Mouse (Mus musculus) heart, embryonic 10.5 days (tissue): ENCODE measurements around the gene Car12. TPM values are rescaled to one million over a fixed set of nuclear protein-coding genes. Genes with fewer than 3 reads are reported as not detected.
"Not testable (repeated sequence)": the region's sequence is repeated elsewhere in the genome, so short reads cannot be mapped to it uniquely, and the experiment has no call there.

Experiments
- DNase-seq: peaks from one replicate; pipeline ENCODE4 v3.0.0-alpha.2; 2017; ENCODE audit warnings: low spot score
- H3K27ac ChIP-seq: fragments of 300-500 bp; sonication (generic); 2 replicates; pipeline ENCODE4 v1.5.1; 2016; ENCODE audit warnings: mild to moderate bottlenecking
- H3K27me3 ChIP-seq: fragments of 300-500 bp; sonication (generic); 2 replicates; pipeline ENCODE4 v1.6.1; 2016; ENCODE audit warnings: mild to moderate bottlenecking; ENCODE audit not compliant: poor library complexity, insufficient read depth, severe bottlenecking
- H3K36me3 ChIP-seq: fragments of 300-500 bp; sonication (generic); 2 replicates; pipeline ENCODE4 v1.6.1; 2016; ENCODE audit warnings: mild to moderate bottlenecking, moderate library complexity
- H3K4me1 ChIP-seq: fragments of 300-500 bp; sonication (generic); 2 replicates; pipeline ENCODE4 v1.6.1; 2016; ENCODE audit warnings: mild to moderate bottlenecking
- H3K4me3 ChIP-seq: fragments of 300-500 bp; sonication (generic); 2 replicates; pipeline ENCODE4 v1.5.1; 2016; ENCODE audit warnings: mild to moderate bottlenecking, moderate library complexity
- H3K9me3 ChIP-seq: fragments of 300-500 bp; sonication (generic); 2 replicates; pipeline ENCODE4 v1.6.1; 2016; ENCODE audit warnings: mild to moderate bottlenecking, moderate library complexity
- WGBS: fragments of 180-500 bp; shearing (Covaris S2); methylation state at CpG from one replicate; pipeline ENCODE4 v1.1.7; 2016; 5-methylcytosine and 5-hydroxymethylcytosine counted together
- polyA plus RNA-seq: library from polyadenylated mRNA; unstranded; fragments of >200 nt; fragmentation: Nextera tagmentation; extraction: Ambion mirVana; gene quantifications from 2 replicates; pipeline ENCODE4 v1.2.1, GENCODE M21; 2016

The Car12 gene
- polyA plus RNA-seq, 1 experiment from 2014 or later = 1.3 TPM

GRCm38 (mm10) chr9:66801947-66802346 is 88.5 kb downstream of the Car12 start:
- DNase-seq = no peak
- Histone ChIP-seq H3K4me3 (peak overlapping the region; percentile 42), H3K9me3 (no peaks in the 10 kb centered on the region), H3K4me1 (peaks cover 12% of the 10 kb centered on the region), H3K36me3 (no peaks in the 10 kb centered on the region), H3K27me3 (peaks cover 32% of the 10 kb centered on the region), H3K27ac (peak overlapping the region; percentile 29; the same call in 1 of the 2 replicates)
- 36% methylated on average over 12 of the region's 12 CpGs for WGBS

GRCm38 (mm10) chr9:66805951-66806350 is 92.5 kb downstream of the Car12 start:
- WGBS = 2% methylated on average over 31 of the region's 37 CpGs
- H3K27me3 ChIP-seq = peaks cover 45% of the 10 kb centered on the region
- H3K4me3 ChIP-seq = peak overlapping the region; percentile 49

GRCm38 (mm10) chr9:66813392-66813791 is 99.9 kb downstream of the Car12 start:
- 21% methylated on average over 2 of the region's 2 CpGs for WGBS

More at GRCm38 (mm10) chr9:66805951-66806350, 92.5 kb downstream of the Car12 start:
- H3K27ac ChIP-seq, H3K9me3 ChIP-seq, DNase-seq, H3K36me3 ChIP-seq: not testable (repeated sequence)
- H3K4me1 ChIP-seq = peaks cover 12% of the 10 kb centered on the region

More at GRCm38 (mm10) chr9:66813392-66813791, 99.9 kb downstream of the Car12 start:
- H3K4me3 ChIP-seq = no peak overlapping the region
- no peaks in the 10 kb centered on the region for H3K27me3 ChIP-seq
- no peak for DNase-seq
- no peaks in the 10 kb centered on the region for H3K36me3 ChIP-seq
- no peaks in the 10 kb centered on the region for H3K9me3 ChIP-seq
- H3K27ac ChIP-seq = no peak overlapping the region
- no peaks in the 10 kb centered on the region for H3K4me1 ChIP-seq

Other genes with a start within 250 kb of the Car12 start
- 38.9 and 70.4 TPM in 2 replicates for gene Fbxl22, start 199.1 kb upstream of the Car12 start, polyA plus RNA-seq
- 46.7 TPM in 2 replicates for gene Usp3, start 120.5 kb upstream of the Car12 start, polyA plus RNA-seq
- gene Aph1b, start 81.8 kb downstream of the Car12 start, polyA plus RNA-seq = 7.7 and 7.9 TPM in 2 replicates
- gene Gm10647, start 83.4 kb downstream of the Car12 start, polyA plus RNA-seq = 0.53 and 0.69 TPM in 2 replicates
- gene Aph1c, start 121.0 kb downstream of the Car12 start, polyA plus RNA-seq = 1.5 and 2.4 TPM in 2 replicates
- 21.1 and 21.3 TPM in 2 replicates for gene Rab8b, start 206.0 kb downstream of the Car12 start, polyA plus RNA-seq
- gene Rps27l, start 232.4 kb downstream of the Car12 start, polyA plus RNA-seq = 626 and 705 TPM in 2 replicates